Mouse (Mus musculus): Measurements from ENCODE around the gene CN725425. TPM values are rescaled to one million over a fixed set of nuclear protein-coding genes. Genes with fewer than 3 reads are reported as not detected.

The CN725425 gene
- polyA plus RNA-seq, 1 experiment from 2014 or later: 0.06 TPM

DNA sequence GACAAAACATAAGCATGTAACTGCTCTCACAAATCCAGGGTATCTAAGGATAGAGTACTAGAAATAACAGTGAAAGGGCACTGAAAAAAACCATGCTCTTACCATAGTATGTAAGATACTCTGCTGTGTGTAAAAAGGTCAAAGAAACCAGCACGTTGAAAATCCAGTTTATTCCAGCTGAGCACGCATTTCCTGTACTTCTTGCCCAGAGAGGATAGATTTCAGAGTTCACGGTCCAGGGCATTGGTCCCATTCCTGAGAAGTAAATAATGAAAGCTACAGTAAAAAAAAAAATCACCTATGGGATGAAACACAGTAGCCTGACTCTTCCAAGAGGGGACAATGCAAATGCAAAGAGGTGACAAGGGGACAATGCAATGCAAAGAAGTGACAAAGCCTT, 76.7 kb downstream of the CN725425 start:
- Histone ChIP-seq H3K27ac (replicated peaks) (no peak overlapping the region), H3K9ac (no peak overlapping the region), H3K36me3 (replicated peaks) (no peaks in the 10 kb centered on the region), H3K4me2 (no peak overlapping the region), H3K4me1 (replicated peaks) (no peaks in the 10 kb centered on the region), H3K9me3 (replicated peaks) (no peaks in the 10 kb centered on the region), H3K4me3 (replicated peaks) (no peak overlapping the region), H3K27me3 (no peaks in the 10 kb centered on the region)
- 48% methylated on average over 3 of the region's 3 CpGs for WGBS (ENCODE audit: insufficient replicate concordance)
- ATAC-seq (ENCODE audit: insufficient read depth): no peak

GRCm38 (mm10) chr15:91279571-91279970, 80.3 kb downstream of the CN725425 start:
- Histone ChIP-seq H3K27ac (replicated peaks) (no peak overlapping the region), H3K27me3 (no peaks in the 10 kb centered on the region), H3K4me2 (no peak overlapping the region), H3K4me1 (replicated peaks) (no peaks in the 10 kb centered on the region), H3K9ac (no peak overlapping the region), H3K4me3 (replicated peaks) (no peak overlapping the region), H3K9me3 (replicated peaks) (no peaks in the 10 kb centered on the region), H3K36me3 (replicated peaks) (no peaks in the 10 kb centered on the region)
- 72% methylated on average over 5 of the region's 5 CpGs for WGBS (ENCODE audit: insufficient replicate concordance)
- no peak for ATAC-seq (ENCODE audit: insufficient read depth)

DNA sequence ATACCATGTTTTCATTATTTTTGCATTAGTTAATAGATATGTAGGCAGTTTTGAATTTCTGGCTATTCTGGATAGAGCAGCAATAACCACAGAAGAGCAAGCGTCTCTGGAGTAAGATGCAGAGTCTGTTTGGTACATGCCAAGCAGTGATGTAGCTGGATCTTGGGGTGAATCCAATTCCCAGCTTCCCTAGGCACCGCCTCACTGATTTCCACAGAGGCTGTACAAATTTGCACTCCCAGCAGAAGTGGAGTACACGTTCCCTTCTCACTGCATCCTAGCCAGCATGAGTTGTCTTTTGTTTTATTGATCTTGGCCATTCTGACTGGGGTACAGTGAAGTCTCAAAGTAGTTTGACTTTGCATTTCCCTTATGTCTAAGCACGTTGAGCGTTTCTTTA, 82.2 kb downstream of the CN725425 start:
- 70% methylated on average over 5 of the region's 5 CpGs for WGBS (ENCODE audit: insufficient replicate concordance)
- H3K9me3 ChIP-seq (replicated peaks): no peaks in the 10 kb centered on the region
- no peak for ATAC-seq (ENCODE audit: insufficient read depth)
- H3K4me1 ChIP-seq (replicated peaks): no peaks in the 10 kb centered on the region
- H3K4me3 ChIP-seq (replicated peaks): no peak overlapping the region
- H3K36me3 ChIP-seq (replicated peaks): no peaks in the 10 kb centered on the region
- H3K4me2 ChIP-seq: no peak overlapping the region
- no peak overlapping the region for H3K9ac ChIP-seq
- H3K27ac ChIP-seq (replicated peaks): no peak overlapping the region
- no peaks in the 10 kb centered on the region for H3K27me3 ChIP-seq

GRCm38 (mm10) chr15:91282822-91283221, 83.5 kb downstream of the CN725425 start:
- Histone ChIP-seq H3K9me3 (replicated peaks) (no peaks in the 10 kb centered on the region), H3K27ac (replicated peaks) (no peak overlapping the region), H3K4me1 (replicated peaks) (no peaks in the 10 kb centered on the region), H3K36me3 (replicated peaks) (no peaks in the 10 kb centered on the region), H3K9ac (no peak overlapping the region), H3K27me3 (no peaks in the 10 kb centered on the region), H3K4me3 (replicated peaks) (no peak overlapping the region), H3K4me2 (no peak overlapping the region)
- 70% methylated on average over 7 of the region's 7 CpGs for WGBS (ENCODE audit: insufficient replicate concordance)
- ATAC-seq (ENCODE audit: insufficient read depth): no peak

DNA sequence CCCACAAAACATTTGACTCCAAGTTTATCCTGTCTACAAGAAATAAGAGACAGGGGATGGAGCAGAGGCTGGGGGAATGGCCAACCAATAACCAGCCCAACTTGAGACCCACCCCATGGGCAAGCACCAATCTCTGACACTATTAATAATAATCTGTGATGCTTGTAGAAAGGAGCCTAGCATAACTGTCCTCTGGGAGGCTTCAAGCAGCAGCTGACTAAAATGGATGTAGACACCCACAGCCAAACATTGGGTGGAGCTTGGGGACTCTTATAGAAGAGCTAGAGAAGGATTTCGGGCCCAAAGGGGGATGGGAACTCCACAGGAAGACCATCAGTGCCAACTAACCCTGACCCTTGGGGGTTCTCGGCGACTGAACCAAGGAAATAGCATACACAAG, 84.1 kb downstream of the CN725425 start:
- Histone ChIP-seq H3K9ac (no peak overlapping the region), H3K9me3 (replicated peaks) (no peaks in the 10 kb centered on the region), H3K27me3 (no peaks in the 10 kb centered on the region), H3K4me3 (replicated peaks) (no peak overlapping the region), H3K27ac (replicated peaks) (no peak overlapping the region), H3K4me2 (no peak overlapping the region), H3K36me3 (replicated peaks) (no peaks in the 10 kb centered on the region), H3K4me1 (replicated peaks) (no peaks in the 10 kb centered on the region)
- 50% methylated on average over 3 of the region's 3 CpGs for WGBS (ENCODE audit: insufficient replicate concordance)
- ATAC-seq (ENCODE audit: insufficient read depth): no peak

DNA sequence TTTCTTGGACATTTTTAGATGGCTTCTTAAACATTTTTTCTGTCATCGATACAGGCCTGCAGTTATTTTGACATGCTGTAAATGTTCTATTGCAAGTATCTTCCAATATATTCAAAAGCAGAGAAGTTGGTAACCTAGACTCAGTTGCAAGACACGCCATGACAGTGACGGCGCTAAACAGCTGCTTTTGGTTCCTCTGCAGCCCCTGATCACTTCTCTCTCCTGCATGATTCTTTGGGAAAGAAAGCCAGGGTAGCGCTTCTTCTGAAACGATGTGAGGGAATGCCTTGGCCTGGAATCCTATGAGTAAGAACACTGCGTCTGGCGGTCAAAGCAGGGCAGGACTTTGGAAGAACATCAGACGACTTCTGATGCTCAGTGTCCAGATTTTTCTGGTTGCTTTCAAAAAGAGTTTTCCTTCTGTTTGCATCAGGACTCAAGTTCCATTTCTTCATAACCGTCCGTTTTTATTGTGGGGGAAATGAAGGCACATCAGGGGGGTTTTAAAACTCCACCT, 100.1 kb downstream of the CN725425 start:
- Histone ChIP-seq H3K27me3 (no peaks in the 10 kb centered on the region), H3K27ac (replicated peaks) (no peak overlapping the region), H3K9ac (no peak overlapping the region), H3K9me3 (replicated peaks) (no peaks in the 10 kb centered on the region), H3K4me3 (replicated peaks) (no peak overlapping the region), H3K36me3 (replicated peaks) (no peaks in the 10 kb centered on the region), H3K4me1 (replicated peaks) (no peaks in the 10 kb centered on the region), H3K4me2 (no peak overlapping the region)
- no peak for ATAC-seq (ENCODE audit: insufficient read depth)
- WGBS (ENCODE audit: insufficient replicate concordance): 75% methylated on average over 11 of the region's 11 CpGs

DNA sequence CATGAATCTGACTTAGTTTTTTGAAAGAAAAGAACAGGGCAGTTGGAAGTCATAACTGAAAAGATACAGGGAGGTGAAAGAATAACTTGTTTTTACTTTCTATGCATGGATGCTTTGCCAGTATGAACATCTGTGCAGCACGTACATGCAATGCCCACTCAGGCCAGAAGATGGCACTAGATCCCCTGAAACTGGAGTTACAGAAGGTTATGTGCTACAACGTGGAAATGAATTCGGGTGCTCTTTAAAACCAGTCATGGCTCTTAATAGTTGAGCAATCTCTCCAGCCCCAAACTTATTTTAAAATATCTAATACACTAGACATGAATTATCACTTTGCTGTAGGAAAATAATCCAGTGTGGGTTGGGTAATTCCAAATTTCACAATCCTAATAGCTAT, 102.1 kb downstream of the CN725425 start:
- 11% methylated on average over 3 of the region's 3 CpGs for WGBS (ENCODE audit: insufficient replicate concordance)
- no peak overlapping the region for H3K9ac ChIP-seq
- no peak for ATAC-seq (ENCODE audit: insufficient read depth)
- no peaks in the 10 kb centered on the region for H3K4me1 ChIP-seq (replicated peaks)
- H3K4me3 ChIP-seq (replicated peaks): no peak overlapping the region
- no peak overlapping the region for H3K4me2 ChIP-seq
- H3K27ac ChIP-seq (replicated peaks): no peak overlapping the region
- H3K36me3 ChIP-seq (replicated peaks): no peaks in the 10 kb centered on the region
- H3K9me3 ChIP-seq (replicated peaks): no peaks in the 10 kb centered on the region
- H3K27me3 ChIP-seq: no peaks in the 10 kb centered on the region

DNA sequence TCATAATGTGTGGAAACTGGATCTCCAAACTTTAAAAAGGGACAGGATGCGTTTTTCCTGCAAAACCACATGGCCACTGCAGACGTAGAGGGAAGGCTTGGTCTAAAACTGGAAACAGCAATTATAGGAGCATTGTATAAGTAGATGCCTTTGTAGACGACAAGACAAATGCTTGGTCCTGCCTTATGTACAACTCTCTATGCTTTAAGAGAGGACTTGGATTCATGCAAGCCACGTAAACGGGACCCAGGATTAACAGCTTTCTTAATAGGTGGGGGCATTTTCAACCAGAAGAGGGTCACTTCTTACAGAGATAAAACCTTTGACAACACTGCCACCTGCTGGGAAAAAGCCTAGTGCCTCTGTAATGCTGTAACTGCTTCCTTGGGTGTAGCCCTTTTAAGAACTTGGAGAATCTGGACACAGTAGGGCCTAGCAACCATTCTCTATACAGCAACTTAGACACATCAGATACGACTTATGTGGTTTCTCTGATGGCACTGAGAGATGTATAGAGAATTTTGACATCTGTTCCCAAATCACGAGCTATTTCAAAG, 105.1 kb downstream of the CN725425 start:
- Histone ChIP-seq H3K4me1 (replicated peaks) (no peaks in the 10 kb centered on the region), H3K4me3 (replicated peaks) (no peak overlapping the region), H3K9ac (no peak overlapping the region), H3K4me2 (no peak overlapping the region), H3K27ac (replicated peaks) (no peak overlapping the region), H3K27me3 (no peaks in the 10 kb centered on the region), H3K36me3 (replicated peaks) (no peaks in the 10 kb centered on the region), H3K9me3 (replicated peaks) (no peaks in the 10 kb centered on the region)
- WGBS (ENCODE audit: insufficient replicate concordance): 27% methylated on average over 7 of the region's 7 CpGs
- no peak for ATAC-seq (ENCODE audit: insufficient read depth)

Other genes with a start within 250 kb of the CN725425 start
- 2.0 and 2.3 TPM in 2 replicates for gene Kif21a, start 149.5 kb upstream of the CN725425 start, polyA plus RNA-seq (2015; fragmentation: Nextera tagmentation; extraction: Ambion mirVana)
- 6.3 and 7.6 TPM in 2 replicates for gene Abcd2, start 7.7 kb upstream of the CN725425 start, polyA plus RNA-seq (2015; fragmentation: Nextera tagmentation; extraction: Ambion mirVana)

All from liver, embryonic 15.5 days (tissue).